Comparison of ENCODE assay signal across 12 mouse cellular contexts in genomic region chr17:68208837-68209236, GRCm38 (mm10).
"Had no signal": no experiment of that assay in that cellular context is flagged by ENCODE, and none has a peak within 500 bp of the region (broad histone marks: within the 10 kb centered on the region; RNA-seq: fewer than 3 reads in every experiment).

No protein-coding gene starts in this region.

- H3K9me3 ChIP-seq: limb, embryonic 12.5 days; liver, embryonic 13.5 days; lung, embryonic 15.5 days; stomach, embryonic 15.5 days had no signal

- H3K9ac ChIP-seq: limb, embryonic 12.5 days; liver, embryonic 13.5 days; liver, postnatal 0 days; lung, embryonic 15.5 days; stomach, embryonic 15.5 days had no signal

- ATAC-seq: intestine, postnatal 0 days; liver, postnatal 0 days had no signal

- H3K27ac ChIP-seq: limb, embryonic 12.5 days; liver, embryonic 13.5 days; lung, embryonic 15.5 days; stomach, embryonic 15.5 days had no signal

- H3K4me2 ChIP-seq: limb, embryonic 12.5 days; liver, embryonic 13.5 days; lung, embryonic 15.5 days; stomach, embryonic 15.5 days had no signal

- DNase-seq: kidney, adult 8-10 months; kidney, postnatal 25 days; liver; liver, embryonic 13.5 days; liver, postnatal 0 days; lung, postnatal 14 days; right cerebral cortex, postnatal 14 days; thymus, postnatal 4 days had no signal

- H3K36me3 ChIP-seq: limb, embryonic 12.5 days; liver, embryonic 13.5 days; lung, embryonic 15.5 days; stomach, embryonic 15.5 days had no signal

- H3K4me1 ChIP-seq: liver, embryonic 13.5 days had no signal

- H3K27me3 ChIP-seq: limb, embryonic 12.5 days; liver, embryonic 13.5 days; lung, embryonic 15.5 days; stomach, embryonic 15.5 days had no signal

- H3K4me3 ChIP-seq: limb, embryonic 12.5 days; liver, embryonic 13.5 days; lung, embryonic 15.5 days; stomach, embryonic 15.5 days had no signal
